Mouse (Mus musculus): Measurements from ENCODE around the gene Zfp599.

Zfp599 gene

GRCm38 (mm10) chr9:22224066-22224465 lies 35.6 kb downstream of the Zfp599 start:
- no peak for DNase-seq

GRCm38 (mm10) chr9:22217858-22218493 lies 41.7 kb downstream of the Zfp599 start:
- DNase-seq: no peak

- no peak for DNase-seq
Observed at GRCm38 (mm10) chr9:22216705-22217104, 43.0 kb downstream of the Zfp599 start.

GRCm38 (mm10) chr9:22214549-22214948 lies 45.1 kb downstream of the Zfp599 start:
- DNase-seq: no peak

- DNase-seq: no peak
Observed at GRCm38 (mm10) chr9:22213785-22214194, 45.9 kb downstream of the Zfp599 start.

Data from B cell, adult 2 months (primary cell).